Mouse (Mus musculus): ENCODE data around the gene Sik3.

DNA sequence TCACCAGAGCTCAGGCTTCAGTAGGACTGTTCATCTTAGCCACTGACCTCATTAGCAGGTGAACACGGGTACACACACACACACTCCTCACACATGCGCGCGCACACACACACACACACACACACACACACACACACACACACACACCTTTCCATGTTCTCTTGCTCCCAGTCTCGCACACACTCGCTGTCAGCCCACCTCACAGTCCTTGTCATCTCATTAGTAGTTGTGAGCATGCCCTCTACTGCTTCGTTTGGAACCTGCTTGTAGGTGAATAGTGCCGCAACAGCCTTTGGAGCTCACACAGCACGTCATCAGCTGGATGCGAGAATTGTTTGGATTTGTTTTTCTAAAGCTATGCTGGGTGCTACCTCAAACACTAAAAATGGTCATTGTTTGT is 176.8 kb downstream of the Sik3 start:
- TF ChIP-seq MAX (IDR thresholded peaks at IDR 0.05; ENCODE audit: low read depth) (no peak), POLR2A (IDR thresholded peaks at IDR 0.05; ENCODE audit: insufficient read length, low read depth) (no peak), POLR2AphosphoS2 (IDR thresholded peaks at IDR 0.05; ENCODE audit: insufficient read length, low read depth) (no peak), USF1 (IDR thresholded peaks at IDR 0.05; ENCODE audit: low read depth) (no peak), MYOD1 (IDR thresholded peaks at IDR 0.05; ENCODE audit: control insufficient read depth in 1 of 3, insufficient read length in 2 of 3, low read depth in 2 of 3) (no peak), E2F4 (IDR thresholded peaks at IDR 0.05; ENCODE audit: insufficient read depth) (no peak), CEBPB (IDR thresholded peaks at IDR 0.05; ENCODE audit: insufficient read depth, poor library complexity, severe bottlenecking) (no peak), MYOG (IDR thresholded peaks at IDR 0.05; ENCODE audit: control insufficient read depth in 1 of 3, insufficient read depth in 1 of 3, insufficient read length in 2 of 3, low read depth in 2 of 3) (no peak), TCF12 (IDR thresholded peaks at IDR 0.05; ENCODE audit: insufficient read depth, poor library complexity, severe bottlenecking) (no peak), TCF3 (IDR thresholded peaks at IDR 0.05; ENCODE audit: insufficient read length, low read depth) (no peak), SRF (IDR thresholded peaks at IDR 0.05; ENCODE audit: control insufficient read depth, insufficient read length, low read depth) (no peak)
